ENCODE assay signal across 10 mouse cellular contexts in genomic region chr7:136059896-136060295, GRCm38 (mm10).
A peak's percentile ranks its signal among the peaks of the same experiment; 100 is the strongest.
DNase-seq lines count a peak whose midpoint lies in the region; ATAC-seq and TF ChIP-seq lines count a peak whose summit lies in the region.
"Had no signal": no experiment of that assay in that cellular context is flagged by ENCODE, and none has a peak within 500 bp of the region (broad histone marks: within the 10 kb centered on the region; RNA-seq: fewer than 3 reads in every experiment).

No protein-coding gene starts in this region.

- no peak for ATAC-seq in heart, embryonic 15.5 days (replicated peaks; ENCODE audit: insufficient number of reproducible peaks, insufficient read depth, low FRiP score, low read depth)
- peak; percentile 23; the same call in 1 of the 2 replicates for ATAC-seq in midbrain, embryonic 12.5 days (ENCODE audit: low FRiP score, low read depth)
- ATAC-seq in forebrain, embryonic 12.5 days (ENCODE audit: low FRiP score) = no peak
- ATAC-seq: CD4-positive, CD25-positive, alpha-beta regulatory T cell, adult 4 months had no signal

- no peak for TF ChIP-seq CTCF in brain, embryonic 14.5 days (IDR thresholded peaks at IDR 0.05; ENCODE audit: borderline replicate concordance, extremely low read depth, insufficient read depth, insufficient read length)

- H3K27me3 ChIP-seq in heart, embryonic 15.5 days = no peaks in the 10 kb centered on the region
- no peaks in the 10 kb centered on the region for H3K27me3 ChIP-seq in hindbrain, embryonic 10.5 days (ENCODE audit: insufficient read depth, poor library complexity, severe bottlenecking)
- 0 out of 2 replicates have a peak, but pooled peaks cover 5% of the 10 kb centered on the region for H3K27me3 ChIP-seq in midbrain, embryonic 12.5 days
- H3K27me3 ChIP-seq in forebrain, embryonic 12.5 days = peaks cover 20% of the 10 kb centered on the region

- WGBS in heart, embryonic 15.5 days = 53% methylated on average over 11 of the region's 11 CpGs
- WGBS in hindbrain, embryonic 10.5 days = 45% methylated on average over 11 of the region's 11 CpGs
- WGBS in midbrain, embryonic 12.5 days = 43% methylated on average over 11 of the region's 11 CpGs
- 54% methylated on average over 11 of the region's 11 CpGs for WGBS in forebrain, embryonic 12.5 days

- H3K36me3 ChIP-seq in heart, embryonic 15.5 days = no peaks in the 10 kb centered on the region
- H3K36me3 ChIP-seq in hindbrain, embryonic 10.5 days = no peaks in the 10 kb centered on the region
- H3K36me3 ChIP-seq in midbrain, embryonic 12.5 days = no peaks in the 10 kb centered on the region
- H3K36me3 ChIP-seq in forebrain, embryonic 12.5 days (replicated peaks) = no peaks in the 10 kb centered on the region

- peaks cover 21% of the 10 kb centered on the region for H3K4me1 ChIP-seq in heart, embryonic 15.5 days (replicated peaks)
- H3K4me1 ChIP-seq in hindbrain, embryonic 10.5 days (replicated peaks) = peaks cover 59% of the 10 kb centered on the region
- peaks cover 13% of the 10 kb centered on the region for H3K4me1 ChIP-seq in midbrain, embryonic 12.5 days
- peaks cover 29% of the 10 kb centered on the region for H3K4me1 ChIP-seq in forebrain, embryonic 12.5 days

- peak overlapping the region; percentile 6; the same call in 1 of the 2 replicates for H3K27ac ChIP-seq in heart, embryonic 15.5 days
- peak overlapping the region; percentile 69 for H3K27ac ChIP-seq in hindbrain, embryonic 10.5 days
- H3K27ac ChIP-seq in midbrain, embryonic 12.5 days (replicated peaks) = no peak overlapping the region
- no peak overlapping the region for H3K27ac ChIP-seq in forebrain, embryonic 12.5 days

- TF ChIP-seq POLR2A in brain, embryonic 14.5 days (IDR thresholded peaks at IDR 0.05; ENCODE audit: borderline replicate concordance, extremely low read depth, insufficient read depth, insufficient read length, poor library complexity, severe bottlenecking) = no peak

- H3K9me3 ChIP-seq in heart, embryonic 15.5 days (replicated peaks) = no peaks in the 10 kb centered on the region
- no peaks in the 10 kb centered on the region for H3K9me3 ChIP-seq in hindbrain, embryonic 10.5 days
- no peaks in the 10 kb centered on the region for H3K9me3 ChIP-seq in midbrain, embryonic 12.5 days
- H3K9me3 ChIP-seq in forebrain, embryonic 12.5 days = no peaks in the 10 kb centered on the region

- H3K4me3 ChIP-seq in heart, embryonic 15.5 days = no peak overlapping the region
- no peak overlapping the region for H3K4me3 ChIP-seq in hindbrain, embryonic 10.5 days
- H3K4me3 ChIP-seq in midbrain, embryonic 12.5 days = no peak overlapping the region
- no peak overlapping the region for H3K4me3 ChIP-seq in forebrain, embryonic 12.5 days (replicated peaks)

- peak overlapping the region; percentile 65; the same call in 1 of the 2 replicates for H3K4me2 ChIP-seq in heart, embryonic 15.5 days
- peak overlapping the region; percentile 59 for H3K4me2 ChIP-seq in midbrain, embryonic 12.5 days (replicated peaks)
- H3K4me2 ChIP-seq in forebrain, embryonic 12.5 days = no peak overlapping the region

- DNase-seq in heart, adult 8-10 months (ENCODE audit: low spot score) = no peak
- DNase-seq in brain, embryonic 14.5 days (ENCODE audit: low read depth) = peak; percentile 57
- DNase-seq in hindbrain, embryonic 10.5 days (ENCODE audit: low spot score) = no peak
- no peak for DNase-seq in right cerebral cortex, postnatal 4 days
- no peak for DNase-seq in adrenal gland, adult (ENCODE audit: inconsistent age in 2 of 2, low spot score in 1 of 2)
- DNase-seq: thymus, adult 18-20 months had no signal

- H3K9ac ChIP-seq in heart, embryonic 15.5 days = no peak overlapping the region
- no peak overlapping the region for H3K9ac ChIP-seq in midbrain, embryonic 12.5 days (replicated peaks)
- no peak overlapping the region for H3K9ac ChIP-seq in forebrain, embryonic 12.5 days

Comparison
In these comparisons a context has a peak if more than half of its experiments do, and no peak if none do; other contexts are left out.
1. H3K27ac ChIP-seq: peak in heart, embryonic 15.5 days (single experiment) and hindbrain, embryonic 10.5 days (single experiment); none in midbrain, embryonic 12.5 days (single experiment) and forebrain, embryonic 12.5 days (single experiment).